Mouse (Mus musculus) liver, embryonic 14.5 days (tissue): Measurements from ENCODE around the gene Elavl3. TPM values are rescaled to one million over a fixed set of nuclear protein-coding genes. Genes with fewer than 3 reads are reported as not detected.

Experiments used
- ATAC-seq: fragments of 200-750 bp; cut with Nextera tagmentation; 2 replicates; pipeline ENCODE4 v1.8.0; 2017; ENCODE audit warnings: moderate number of reproducible peaks, mild to moderate bottlenecking, moderate library complexity; ENCODE audit not compliant: insufficient read depth
- DNase-seq, 3 experiments: peaks; one replicate each; pipeline ENCODE4 v3.0.0-alpha.2; 2012 to 2013; ENCODE audit warnings: low read depth in 3 of 3, low spot score in 3 of 3
- H3K27ac ChIP-seq: fragments of 300-500 bp; sonication (generic); 2 replicates; pipeline ENCODE4 v1.5.1; 2014; ENCODE audit warnings: moderate library complexity, mild to moderate bottlenecking, control low read depth, inconsistent platforms
- H3K27me3 ChIP-seq: fragments of 300-500 bp; sonication (generic); 2 replicates; pipeline ENCODE4 v1.6.1; 2014; ENCODE audit warnings: mild to moderate bottlenecking, low read length, moderate library complexity; ENCODE audit not compliant: control insufficient read depth, insufficient read depth
- H3K36me3 ChIP-seq: fragments of 300-500 bp; sonication (generic); replicated peaks from 2 replicates; pipeline ENCODE4 v1.6.1; 2014; ENCODE audit warnings: low read depth; ENCODE audit not compliant: control insufficient read depth, insufficient read depth
- H3K4me1 ChIP-seq, 2 experiments: fragments of 200-500 bp in 1 of 2; fragments of 300-500 bp in 1 of 2; sonication (generic) in 1 of 2; replicated peaks; 2 replicates each; pipeline ENCODE4 v1.6.1; 2012 to 2014; ENCODE audit warnings: antibody characterized with exemption in 1 of 2, inconsistent platforms in 1 of 2, low read length in 1 of 2; ENCODE audit not compliant: control insufficient read depth in 2 of 2, insufficient read depth in 2 of 2
- H3K4me2 ChIP-seq: fragments of 300-500 bp; sonication (generic); 2 replicates; pipeline ENCODE4 v1.6.1; 2014; ENCODE audit warnings: low read depth, mild to moderate bottlenecking, control low read depth, moderate library complexity
- H3K4me3 ChIP-seq, 2 experiments: fragments of 200-500 bp in 1 of 2; fragments of 300-500 bp in 1 of 2; sonication (generic) in 1 of 2; 2 replicates each; pipeline ENCODE4 v1.5.1; 2012 to 2014; ENCODE audit warnings: low read depth in 2 of 2, low read length in 2 of 2, mild to moderate bottlenecking in 2 of 2, control low read depth in 1 of 2, inconsistent platforms in 1 of 2, moderate library complexity in 1 of 2; ENCODE audit not compliant: insufficient read depth in 1 of 2
- H3K9ac ChIP-seq: fragments of 300-500 bp; sonication (generic); replicated peaks from 2 replicates; pipeline ENCODE4 v1.6.1; 2014; ENCODE audit warnings: mild to moderate bottlenecking, control low read depth, moderate library complexity
- H3K9me3 ChIP-seq: fragments of 300-500 bp; sonication (generic); 2 replicates; pipeline ENCODE4 v1.6.1; 2016; ENCODE audit warnings: low read length, mixed read lengths; ENCODE audit not compliant: control insufficient read depth
- CTCF ChIP-seq: IDR thresholded peaks from 2 replicates; pipeline ENCODE4 v1.5.1; 2016; ENCODE audit warnings: antibody characterized with exemption, low read depth, control low read depth
- EP300 ChIP-seq: IDR thresholded peaks from 2 replicates; pipeline ENCODE4 v1.6.1; 2016; ENCODE audit warnings: antibody characterized with exemption, low read depth
- WGBS: fragments of 180-500 bp; shearing (Covaris S2); extraction: QIAGEN DNeasy Blood & Tissue Kit; methylation state at CpG from one replicate; pipeline ENCODE4 v1.1.7; 2014; ENCODE audit not compliant: insufficient replicate concordance; 5-methylcytosine and 5-hydroxymethylcytosine counted together
- polyA plus RNA-seq, 2 experiments: library from polyadenylated mRNA; depleted of rRNA in 1 of 2; stranded (reverse) in 1 of 2; unstranded in 1 of 2; fragments of >200 nt; fragmentation: Nextera tagmentation in 1 of 2; extraction: Ambion mirVana in 1 of 2; gene quantifications; 2 replicates each; pipeline versions ENCODE4 v1.2.1 to v1.2.3; 2012 to 2014

The Elavl3 gene
- polyA plus RNA-seq, 2 experiments, result 0.01 TPM; not detected in 1

DNA sequence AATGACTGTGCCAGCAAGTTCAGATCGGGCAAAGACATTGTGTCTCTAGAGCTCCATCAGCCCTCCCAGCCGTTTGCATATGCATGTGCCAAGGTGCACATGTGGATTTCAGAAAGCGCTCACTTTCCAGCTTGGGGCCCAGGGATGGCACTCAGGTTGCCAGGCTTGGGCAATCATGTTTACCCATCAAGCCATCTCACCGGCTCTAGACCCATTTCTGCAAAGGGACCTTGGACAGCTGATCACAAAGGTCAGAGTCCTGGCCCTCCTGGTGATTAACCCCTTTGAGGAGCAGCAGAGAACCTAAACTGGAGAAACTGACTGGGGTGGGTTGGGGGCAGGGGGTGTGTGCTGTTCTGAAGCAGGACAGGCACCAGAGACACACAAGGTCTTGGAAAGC lies 59.6 kb downstream of the Elavl3 start:
- H3K4me2 ChIP-seq, result no peak overlapping the region
- H3K27ac ChIP-seq, result no peak overlapping the region
- H3K9me3 ChIP-seq, result no peaks in the 10 kb centered on the region
- WGBS, result 63% methylated on average over 4 of the region's 4 CpGs
- DNase-seq (no peak), ATAC-seq (no peak)
- H3K36me3 ChIP-seq, result no peaks in the 10 kb centered on the region
- no peaks in the 10 kb centered on the region for H3K4me1 ChIP-seq
- no peak overlapping the region for H3K9ac ChIP-seq
- H3K4me3 ChIP-seq, result no peak overlapping the region
- H3K27me3 ChIP-seq, result peaks cover 56% of the 10 kb centered on the region
- no peak for TF ChIP-seq EP300
- TF ChIP-seq CTCF, result no peak

DNA sequence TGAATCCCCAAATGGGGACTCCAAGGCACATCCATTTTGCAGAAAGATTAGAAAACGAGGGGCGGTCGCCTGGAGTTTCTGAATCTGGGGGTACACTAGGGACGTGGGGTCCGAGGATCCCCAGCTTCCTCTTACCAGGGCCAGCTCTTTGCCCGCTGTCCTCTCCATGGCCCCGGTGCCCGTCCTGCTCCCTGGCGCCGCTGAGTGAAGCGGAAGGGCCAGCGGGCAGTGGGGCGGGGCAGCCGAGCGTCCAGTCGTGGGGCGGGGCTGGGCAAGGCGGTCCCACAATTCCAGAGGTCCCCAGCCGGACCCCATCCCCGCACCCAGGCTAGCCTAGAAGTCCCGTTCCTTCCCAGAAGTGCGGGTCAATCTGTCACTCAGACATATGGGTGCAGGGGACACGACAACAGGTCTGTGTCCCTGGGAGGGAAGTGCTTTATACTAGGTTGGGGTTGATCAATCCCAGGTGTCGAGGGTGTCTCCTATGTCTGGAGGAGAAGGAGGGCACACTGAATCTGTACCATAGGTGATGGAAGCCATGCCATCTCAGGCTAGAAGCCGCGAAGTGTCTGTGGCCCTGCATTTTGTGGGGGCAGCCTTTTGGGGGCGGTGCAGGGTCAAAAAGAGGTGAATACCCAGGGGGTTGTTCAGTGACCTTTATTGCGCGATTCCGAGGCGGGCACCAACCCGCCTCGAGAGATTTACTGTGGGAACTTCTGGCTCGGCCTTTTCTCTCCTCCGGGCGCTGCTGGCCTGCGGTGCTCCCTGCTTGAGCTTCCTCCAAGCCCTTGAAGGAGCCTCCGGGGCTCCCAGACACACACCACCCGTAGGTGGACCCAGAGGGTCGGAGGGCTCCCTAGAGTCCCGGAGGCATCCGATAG lies 62.4 kb downstream of the Elavl3 start, which contains the start of gene Rgl3:
Gene Rgl3 (minus strand): TSS at position 217 of the 881 bp plus-strand sequence.
- 2% methylated on average over 42 of the region's 42 CpGs for WGBS
- TF ChIP-seq CTCF (no peak), EP300 (no peak)
- no peak for ATAC-seq
- no peak for DNase-seq
- H3K9ac ChIP-seq, result no peak within 1 kb of the TSS
- no peaks in the 10 kb centered on the region for H3K36me3 ChIP-seq
- peak within 1 kb of the TSS in 1 of 2 experiments; percentile 4; a peak in 2 of 4 replicates for H3K4me3 ChIP-seq
- peak within 1 kb of the TSS; percentile 11 for H3K4me2 ChIP-seq
- no peaks in the 10 kb centered on the region for H3K9me3 ChIP-seq
- peaks cover 70% of the 10 kb centered on the region for H3K27me3 ChIP-seq
- H3K27ac ChIP-seq, result no peak within 1 kb of the TSS
- H3K4me1 ChIP-seq, result no peaks in the 10 kb centered on the region

DNA sequence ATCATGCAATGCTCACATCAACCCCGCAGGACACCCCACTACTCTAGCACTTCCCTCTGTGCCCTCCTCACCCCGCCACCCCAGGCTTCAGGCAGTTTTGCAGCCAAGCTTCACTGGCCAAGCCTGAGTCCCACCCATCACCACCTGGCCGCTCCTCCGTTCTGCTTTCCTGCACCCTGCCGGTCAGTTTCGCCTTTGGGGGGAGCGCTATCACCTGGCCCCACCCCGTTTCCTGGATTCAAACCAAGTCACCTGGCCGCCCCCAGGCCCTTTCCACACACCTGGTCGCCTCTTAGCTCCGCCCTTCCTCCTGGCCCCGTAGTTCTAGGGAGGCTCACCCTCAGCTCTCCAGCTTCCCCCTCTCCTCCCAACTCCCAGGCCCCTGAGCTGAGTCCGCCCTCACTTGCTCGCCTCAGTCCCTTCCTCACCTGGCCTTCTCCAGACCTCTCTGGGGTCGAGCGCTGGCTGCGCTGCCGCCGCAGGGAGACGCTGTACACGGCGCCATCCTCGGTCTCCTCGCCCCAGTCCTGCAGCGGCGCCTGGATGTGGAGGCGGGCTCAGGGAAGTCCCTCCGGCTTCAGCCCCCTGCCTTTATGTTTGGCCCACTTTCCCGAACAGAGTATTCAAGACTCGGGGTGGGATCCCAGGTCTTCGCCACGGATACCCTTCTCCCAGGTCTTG lies 63.3 kb downstream of the Elavl3 start:
- Histone ChIP-seq H3K4me1 (no peaks in the 10 kb centered on the region), H3K4me2 (peak overlapping the region; percentile 11), H3K27me3 (peaks cover 70% of the 10 kb centered on the region), H3K27ac (no peak overlapping the region), H3K36me3 (no peaks in the 10 kb centered on the region), H3K9ac (no peak overlapping the region), H3K9me3 (no peaks in the 10 kb centered on the region), H3K4me3 (peak overlapping the region in 1 of 2 experiments; percentile 4; a peak in 2 of 4 replicates)
- TF ChIP-seq CTCF (no peak), EP300 (no peak)
- ATAC-seq, result no peak
- DNase-seq, result no peak
- 2% methylated on average over 32 of the region's 32 CpGs for WGBS

DNA sequence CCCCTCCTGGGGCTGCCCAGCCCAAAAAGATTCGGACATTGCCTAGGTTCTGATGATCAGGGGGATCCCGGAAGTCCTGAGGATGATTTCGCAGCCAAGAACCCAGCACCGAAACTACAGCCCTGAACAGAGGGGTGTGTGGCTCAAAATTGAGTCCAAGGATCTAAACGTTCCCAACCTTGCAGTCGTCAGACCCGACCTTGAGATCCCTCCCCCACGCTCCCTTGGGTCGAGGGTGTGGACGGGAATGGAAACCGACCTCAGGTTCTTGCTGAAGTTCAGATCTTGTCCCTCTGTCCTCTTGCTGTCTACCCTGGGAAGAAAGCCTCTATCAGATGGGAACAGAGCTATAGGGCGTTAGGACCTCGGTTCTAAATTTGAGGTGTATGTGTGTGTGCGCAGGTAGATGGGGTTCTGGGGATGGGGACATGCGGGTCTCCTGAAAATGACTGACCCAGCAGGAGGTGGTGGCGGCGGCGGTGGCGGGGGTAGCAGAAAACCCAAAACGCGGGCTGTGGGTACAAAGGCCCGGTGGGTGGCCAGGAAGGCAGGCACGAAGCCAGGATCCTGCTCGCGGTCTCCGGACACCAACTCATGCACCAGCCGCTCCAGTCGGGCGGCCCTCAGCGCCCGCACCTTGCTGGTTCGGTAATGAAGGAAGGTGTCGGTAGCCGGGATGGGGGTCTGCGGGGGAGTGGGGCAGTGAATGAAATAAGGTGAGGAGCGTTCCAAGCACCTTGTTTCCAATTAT lies 64.1 kb downstream of the Elavl3 start:
- no peak overlapping the region for H3K4me3 ChIP-seq
- no peak for ATAC-seq

More for the DNA sequence above, 64.1 kb downstream of the Elavl3 start:
- peaks cover 70% of the 10 kb centered on the region for H3K27me3 ChIP-seq
- no peak for DNase-seq
- no peaks in the 10 kb centered on the region for H3K36me3 ChIP-seq
- WGBS, result 7% methylated on average over 35 of the region's 36 CpGs
- TF ChIP-seq EP300 (no peak), CTCF (no peak)
- no peak overlapping the region for H3K27ac ChIP-seq
- no peaks in the 10 kb centered on the region for H3K9me3 ChIP-seq
- H3K4me2 ChIP-seq, result no peak overlapping the region
- H3K4me1 ChIP-seq, result no peaks in the 10 kb centered on the region
- H3K9ac ChIP-seq, result no peak overlapping the region
